Mouse (Mus musculus) E14TG2a.4 (cell line): ENCODE measurements around the gene Rfx8.

ENCODE experiments used
- CTCF ChIP-seq: conservative IDR thresholded peaks from 2 replicates; pipeline ENCODE4 v1.5.1; 2014; ENCODE audit warnings: low read length
- NANOG ChIP-seq: IDR thresholded peaks from 2 replicates; pipeline ENCODE4 v1.6.1; 2014; ENCODE audit warnings: borderline replicate concordance, low read length, mixed read lengths

DNA sequence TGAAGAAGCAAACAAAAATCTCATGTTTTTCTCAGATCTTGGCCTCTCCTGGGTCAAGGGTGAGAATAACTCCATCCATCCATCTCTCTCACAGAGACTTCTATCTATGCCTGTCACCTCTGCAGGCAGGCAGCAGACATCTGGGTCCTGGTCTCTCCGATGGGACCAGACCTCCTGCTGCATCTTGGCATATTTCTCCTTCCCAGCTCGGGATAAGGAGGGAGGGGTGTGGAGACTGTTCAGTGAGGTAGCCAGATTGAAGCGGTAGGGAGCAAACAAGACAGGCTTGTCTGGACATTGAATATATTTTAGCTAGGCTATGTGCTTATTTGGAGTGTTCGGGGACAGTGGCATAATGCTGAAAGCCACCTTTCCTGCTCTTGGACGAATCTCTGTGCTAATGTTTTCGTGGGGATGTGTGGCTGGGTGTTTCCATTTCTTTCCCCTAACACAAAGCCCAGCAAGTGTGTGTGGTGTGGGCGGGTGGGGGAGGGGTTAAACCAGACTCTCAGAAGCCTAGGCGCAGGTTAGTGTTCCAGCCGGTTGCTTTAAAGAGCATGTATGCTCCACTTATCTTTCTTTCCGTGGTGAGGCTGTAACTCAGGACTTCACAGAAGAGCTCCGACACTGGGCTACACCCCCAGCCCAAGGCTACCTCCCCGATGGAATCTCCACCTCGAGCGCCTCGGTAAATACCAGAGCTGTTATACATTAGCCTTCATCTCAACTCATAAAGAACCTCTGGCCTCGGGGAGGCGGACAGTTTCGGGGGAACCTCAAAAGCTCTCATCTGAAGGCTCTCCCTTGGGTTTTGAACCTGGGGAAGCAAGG lies 18.4 kb downstream of the Rfx8 start:
- TF ChIP-seq CTCF (no peak), NANOG (no peak)
